Mouse (Mus musculus): ENCODE measurements around the gene H1f0.

H1f0 gene

GRCm38 (mm10) chr15:79028237-79028738 is at the start of gene H1f0:
H1f0 (plus strand) TSS chr15:79028450.
- DNase-seq (ENCODE audit: low spot score in 2 of 2): peak; percentile 90 to 91

- peak in 1 of 2 experiments; percentile 77 for DNase-seq (ENCODE audit: low spot score in 2 of 2)
These were observed 49.4 kb upstream of the H1f0 start for GRCm38 (mm10) chr15:78978875-78979274.

- DNase-seq (ENCODE audit: low spot score in 2 of 2): no peak
These were observed 48.2 kb upstream of the H1f0 start for GRCm38 (mm10) chr15:78980084-78980483.

- peak; percentile 76 to 88 for DNase-seq (ENCODE audit: low spot score in 2 of 2)
These were observed 45.4 kb upstream of the H1f0 start for GRCm38 (mm10) chr15:78982658-78983435.

GRCm38 (mm10) chr15:78983436-78984285 is 44.6 kb upstream of the H1f0 start:
- peak; percentile 28 to 38 for DNase-seq (ENCODE audit: low spot score in 2 of 2)

DNA sequence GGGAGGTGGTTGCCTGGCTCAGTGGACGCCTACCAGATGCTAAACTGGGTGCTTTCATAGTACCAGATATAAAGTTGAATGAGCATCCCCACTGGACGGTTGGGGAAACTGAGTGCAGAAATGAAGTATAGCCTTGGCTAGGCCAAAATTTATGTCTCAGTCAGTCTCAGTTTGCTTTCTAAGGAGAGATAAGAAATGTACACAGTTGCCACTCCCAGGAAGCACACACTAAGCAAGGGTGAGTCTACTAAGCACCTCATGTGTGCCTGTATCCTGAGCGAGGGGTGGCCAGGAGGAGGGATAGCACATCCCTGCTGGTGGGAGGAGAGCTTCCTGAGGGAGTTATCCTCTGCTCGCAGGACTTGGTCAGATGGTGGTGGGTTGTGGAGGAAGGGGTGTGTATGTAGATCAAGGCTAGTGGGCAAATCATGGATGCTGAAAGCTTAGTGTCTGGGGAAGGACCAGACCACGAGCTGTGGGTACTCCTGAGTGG is 43.9 kb upstream of the H1f0 start:
- DNase-seq (ENCODE audit: low spot score in 2 of 2): no peak

- no peak for DNase-seq (ENCODE audit: low spot score in 2 of 2)
These were observed 41.6 kb upstream of the H1f0 start for GRCm38 (mm10) chr15:78986536-78987220.

DNA sequence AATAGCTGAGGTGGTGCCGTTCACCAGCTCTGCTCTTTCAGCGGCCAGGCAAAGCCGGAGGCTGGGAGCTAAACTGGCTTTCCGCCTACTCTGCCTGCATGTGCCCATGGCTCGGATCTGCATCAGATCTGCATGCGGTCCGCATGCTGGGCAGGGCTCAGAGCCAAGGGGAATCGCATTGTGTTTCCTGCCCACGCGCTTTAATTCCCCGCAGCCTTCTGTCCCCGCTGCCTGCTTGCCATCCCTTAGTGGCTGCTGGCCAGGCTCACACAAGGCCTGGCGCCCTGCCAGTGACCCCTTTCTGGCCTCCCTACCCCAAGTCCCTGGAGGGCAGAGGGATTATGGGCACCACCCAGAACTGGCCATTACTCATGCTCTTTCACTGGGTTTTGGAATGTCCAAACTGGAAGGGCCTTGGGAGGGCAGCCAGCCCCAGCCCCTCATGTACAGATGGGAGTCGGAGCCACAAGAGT is 39.7 kb upstream of the H1f0 start:
- peak in 1 of 2 experiments; percentile 36 for DNase-seq (ENCODE audit: low spot score in 2 of 2)

- no peak for DNase-seq (ENCODE audit: low spot score in 2 of 2)
These were observed 38.8 kb upstream of the H1f0 start for GRCm38 (mm10) chr15:78989152-78990092.

GRCm38 (mm10) chr15:78990093-78990463 is 38.2 kb upstream of the H1f0 start:
- DNase-seq (ENCODE audit: low spot score in 2 of 2): no peak

DNA sequence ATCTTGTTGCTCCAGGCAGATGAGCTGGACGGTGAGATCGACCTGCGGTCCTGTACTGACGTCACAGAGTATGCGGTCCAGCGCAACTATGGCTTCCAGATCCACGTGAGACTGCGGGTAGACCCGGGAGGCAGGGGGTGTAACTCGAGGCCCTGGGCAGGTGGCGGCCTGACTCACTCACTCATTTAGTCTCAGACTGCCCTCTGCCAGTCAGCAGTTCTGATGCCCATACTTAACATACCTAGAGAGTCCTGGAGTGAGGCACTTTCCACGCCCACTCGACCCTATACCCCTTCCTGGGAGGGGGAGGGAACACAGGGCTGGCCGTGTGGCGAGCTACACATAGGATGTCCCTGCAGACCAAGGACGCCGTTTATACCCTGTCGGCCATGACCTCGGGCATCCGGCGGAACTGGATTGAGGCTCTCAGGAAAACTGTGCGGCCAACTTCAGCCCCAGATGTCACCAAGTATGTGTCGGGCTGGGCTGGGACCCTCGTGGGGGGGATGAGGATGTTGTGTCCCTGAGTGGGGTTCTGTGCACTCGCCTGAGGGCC is 37.2 kb upstream of the H1f0 start:
- DNase-seq (ENCODE audit: low spot score in 2 of 2): no peak

DNA sequence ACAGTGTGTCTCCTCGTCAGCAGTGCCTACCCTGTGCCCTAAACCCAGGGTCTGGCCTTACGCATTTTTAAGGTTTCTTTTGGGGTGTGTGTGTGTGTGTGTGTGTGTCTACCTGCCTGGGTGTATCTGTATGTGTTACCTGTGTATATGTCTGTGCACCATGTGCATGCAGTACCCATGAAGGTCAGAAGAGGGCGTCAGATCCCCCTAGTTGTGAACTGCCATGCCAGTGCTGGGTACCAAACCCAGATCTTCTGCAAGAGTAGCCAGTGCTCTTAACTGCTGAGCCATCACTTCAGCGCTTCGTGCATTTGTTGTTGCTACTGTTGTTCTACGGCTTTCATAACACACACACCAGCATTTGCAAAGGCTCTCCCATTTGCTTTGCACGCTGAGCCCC is 36.0 kb upstream of the H1f0 start:
- no peak for DNase-seq (ENCODE audit: low spot score in 2 of 2)

GRCm38 (mm10) chr15:78992925-78993324 is 35.3 kb upstream of the H1f0 start:
- no peak for DNase-seq (ENCODE audit: low spot score in 2 of 2)

- no peak for DNase-seq (ENCODE audit: low spot score in 2 of 2)
These were observed 32.3 kb upstream of the H1f0 start for GRCm38 (mm10) chr15:78995916-78996315.

- no peak for DNase-seq (ENCODE audit: low spot score in 2 of 2)
These were observed 31.6 kb upstream of the H1f0 start for GRCm38 (mm10) chr15:78996663-78997062.

GRCm38 (mm10) chr15:78998348-78998747 is 29.9 kb upstream of the H1f0 start:
- no peak for DNase-seq (ENCODE audit: low spot score in 2 of 2)

- no peak for DNase-seq (ENCODE audit: low spot score in 2 of 2)
These were observed 28.7 kb upstream of the H1f0 start for GRCm38 (mm10) chr15:78999586-78999985.

DNA sequence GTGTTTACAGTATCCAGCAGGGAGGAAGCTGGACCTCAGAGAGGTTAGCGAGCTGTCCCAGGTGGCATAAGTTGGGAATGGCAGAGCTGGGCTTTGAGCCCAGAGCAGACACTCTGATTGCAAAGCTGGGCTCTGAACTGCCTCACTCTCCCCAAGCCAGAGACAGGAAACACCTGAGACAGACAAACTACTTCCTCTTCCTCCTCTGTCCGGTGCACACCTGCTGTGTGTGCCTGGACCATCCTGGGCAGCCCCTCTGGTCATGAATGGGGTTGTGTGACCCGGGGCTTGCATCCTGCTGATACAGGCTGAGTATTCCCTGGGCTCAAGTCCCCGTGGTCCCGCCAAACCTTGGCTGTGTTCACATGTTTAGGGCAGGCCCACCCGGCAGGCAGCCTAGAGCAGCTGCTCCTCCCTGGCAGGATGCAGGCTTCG is 27.9 kb upstream of the H1f0 start:
- no peak for DNase-seq (ENCODE audit: low spot score in 2 of 2)

DNA sequence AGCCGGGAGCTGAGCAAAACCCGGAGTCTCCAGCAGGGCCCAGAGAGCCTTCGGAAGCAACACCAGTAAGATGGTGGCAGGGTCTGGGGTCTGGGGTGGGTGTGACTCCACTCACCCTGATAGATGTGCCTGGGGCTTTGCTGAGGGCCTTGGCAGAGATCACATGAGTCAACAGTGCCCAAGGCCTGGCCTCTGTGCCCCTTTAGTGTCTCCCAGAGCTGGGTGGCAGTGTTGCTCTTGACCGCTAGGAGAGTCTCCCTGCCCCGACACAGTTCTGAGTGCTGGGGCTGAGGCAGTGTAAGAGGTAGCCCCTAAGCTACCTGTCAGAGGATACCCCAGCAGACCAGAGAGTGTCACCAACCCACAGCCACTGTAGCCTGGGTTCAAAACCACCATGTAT is 26.7 kb upstream of the H1f0 start:
- DNase-seq (ENCODE audit: low spot score in 2 of 2): no peak

DNA sequence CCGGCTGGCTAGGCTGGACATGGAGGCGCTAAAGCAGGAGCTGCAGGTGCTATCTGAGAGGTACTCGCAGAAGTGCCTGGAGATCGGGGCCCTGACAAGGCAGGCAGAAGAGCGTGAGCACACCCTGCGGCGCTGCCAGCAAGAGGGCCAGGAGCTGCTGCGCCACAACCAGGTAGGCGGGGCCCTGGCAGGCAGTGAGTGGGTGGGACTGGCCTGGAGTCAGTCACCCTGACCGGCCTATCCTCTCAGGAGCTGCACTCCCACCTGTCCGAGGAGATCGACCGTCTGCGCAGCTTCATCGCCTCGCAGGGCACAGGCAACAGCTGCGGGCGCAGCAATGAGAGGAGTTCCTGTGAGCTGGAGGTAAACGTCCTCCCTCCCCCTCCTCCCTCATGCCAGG is 26.2 kb upstream of the H1f0 start:
- no peak for DNase-seq (ENCODE audit: low spot score in 2 of 2)

Measured in urinary bladder, adult 18-20 months (tissue).